Mouse (Mus musculus): ENCODE measurements at regions not wholly inside any gene's neighbourhood (a gene's known extent, or its start where the extent isn't known, plus 50 kb on each side); places are given as distances from the start of the nearest gene placed in this dataset.

DNA sequence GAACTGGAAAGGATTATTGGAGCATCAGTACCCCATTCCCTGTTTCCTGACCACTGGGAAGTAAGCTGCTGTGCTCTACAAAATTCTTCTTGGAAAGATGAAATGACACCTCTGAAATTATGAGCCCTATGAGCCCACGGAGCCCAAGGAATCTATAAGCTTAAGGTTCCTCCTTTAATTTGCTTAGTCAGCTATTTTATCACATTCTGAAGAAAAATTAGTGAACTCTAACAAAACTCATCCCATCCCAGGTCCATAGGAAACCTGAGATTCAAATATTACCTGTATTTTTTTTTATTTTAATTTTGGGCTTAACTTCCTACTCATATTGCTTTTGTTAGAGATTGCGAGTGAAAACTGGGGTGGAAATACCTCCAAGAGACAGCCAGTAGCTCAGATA, 194.5 kb upstream of the B3gat1 start:
- WGBS, result 83% methylated on average over 2 of the region's 2 CpGs
- no peak for ATAC-seq (ENCODE audit: insufficient read depth, low FRiP score)
- H3K27me3 ChIP-seq (ENCODE audit: control insufficient read depth, insufficient read depth, low read length), result no peaks in the 10 kb centered on the region
- H3K4me3 ChIP-seq (replicated peaks; ENCODE audit: low read length), result no peak overlapping the region
- H3K27ac ChIP-seq (ENCODE audit: low read length), result no peak overlapping the region
- no peaks in the 10 kb centered on the region for H3K36me3 ChIP-seq (ENCODE audit: control insufficient read depth, insufficient read depth, low read length)
- no peaks in the 10 kb centered on the region for H3K4me1 ChIP-seq (ENCODE audit: control insufficient read depth, insufficient read depth, low read length)
- no peaks in the 10 kb centered on the region for H3K9me3 ChIP-seq (replicated peaks; ENCODE audit: control insufficient read depth, low read length)
- no peak overlapping the region for H3K4me2 ChIP-seq (ENCODE audit: low read depth, low read length)
- H3K9ac ChIP-seq (ENCODE audit: low read length), result no peak overlapping the region

- H3K4me3 ChIP-seq (replicated peaks; ENCODE audit: low read length), result no peak overlapping the region
- H3K9me3 ChIP-seq (replicated peaks; ENCODE audit: control insufficient read depth, low read length), result no peaks in the 10 kb centered on the region
- H3K27me3 ChIP-seq (ENCODE audit: control insufficient read depth, insufficient read depth, low read length), result no peaks in the 10 kb centered on the region
- no peak for ATAC-seq (ENCODE audit: insufficient read depth, low FRiP score)
- no peak overlapping the region for H3K27ac ChIP-seq (ENCODE audit: low read length)
- H3K4me1 ChIP-seq (ENCODE audit: control insufficient read depth, insufficient read depth, low read length), result no peaks in the 10 kb centered on the region
- WGBS, result 44% methylated on average over 4 of the region's 4 CpGs
- H3K9ac ChIP-seq (ENCODE audit: low read length), result no peak overlapping the region
- no peak overlapping the region for H3K4me2 ChIP-seq (ENCODE audit: low read depth, low read length)
- H3K36me3 ChIP-seq (ENCODE audit: control insufficient read depth, insufficient read depth, low read length), result no peaks in the 10 kb centered on the region
Measured at GRCm38 (mm10) chr9:26548328-26548922, 185.1 kb upstream of the B3gat1 start.

DNA sequence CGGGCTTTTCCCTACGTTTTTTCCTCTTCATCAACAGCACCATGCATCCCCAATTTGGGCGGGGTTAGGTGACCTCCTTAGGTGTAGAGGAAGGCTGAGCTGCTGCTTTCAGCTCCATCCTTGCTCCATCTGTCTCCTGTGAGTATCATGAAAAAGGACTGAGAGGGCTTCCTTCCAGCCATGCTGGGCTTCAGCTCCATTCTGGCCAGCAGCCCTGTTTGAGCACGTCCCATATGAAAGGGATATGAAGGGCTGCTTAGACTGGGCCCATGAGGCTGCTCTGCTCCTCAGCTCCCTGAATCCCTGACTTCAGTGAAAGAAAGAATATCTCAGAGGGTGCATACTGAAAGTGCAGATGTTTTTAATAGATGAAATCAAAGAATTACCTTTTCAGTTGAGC, 184.4 kb upstream of the B3gat1 start:
- Histone ChIP-seq H3K9me3 (replicated peaks; ENCODE audit: control insufficient read depth, low read length) (no peaks in the 10 kb centered on the region), H3K27me3 (ENCODE audit: control insufficient read depth, insufficient read depth, low read length) (no peaks in the 10 kb centered on the region), H3K4me1 (ENCODE audit: control insufficient read depth, insufficient read depth, low read length) (no peaks in the 10 kb centered on the region), H3K36me3 (ENCODE audit: control insufficient read depth, insufficient read depth, low read length) (no peaks in the 10 kb centered on the region), H3K27ac (ENCODE audit: low read length) (no peak overlapping the region), H3K4me3 (replicated peaks; ENCODE audit: low read length) (no peak overlapping the region), H3K9ac (ENCODE audit: low read length) (no peak overlapping the region), H3K4me2 (ENCODE audit: low read depth, low read length) (no peak overlapping the region)
- WGBS, result 82% methylated on average over 4 of the region's 4 CpGs
- no peak for ATAC-seq (ENCODE audit: insufficient read depth, low FRiP score)

DNA sequence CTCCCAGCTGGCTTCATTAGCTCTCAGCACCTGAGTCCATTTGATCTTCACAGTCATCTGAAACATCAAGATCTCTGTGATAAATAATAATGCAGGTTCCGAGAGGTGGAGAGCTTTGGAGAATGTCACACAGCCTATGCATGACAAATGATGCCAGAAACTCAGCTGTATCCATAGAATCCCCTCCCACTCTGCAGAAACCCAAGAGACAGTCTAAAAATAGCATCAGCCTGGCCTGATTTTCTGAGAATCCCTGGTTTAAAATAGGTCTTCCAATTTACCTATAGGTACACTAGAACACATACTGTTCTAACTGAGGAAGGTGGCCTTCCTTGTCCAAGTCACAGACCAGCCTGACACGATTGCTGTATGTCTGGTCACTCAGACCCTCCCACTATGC, 184.0 kb upstream of the B3gat1 start:
- WGBS, result 58% methylated on average over 2 of the region's 2 CpGs
- no peak for ATAC-seq (ENCODE audit: insufficient read depth, low FRiP score)

DNA sequence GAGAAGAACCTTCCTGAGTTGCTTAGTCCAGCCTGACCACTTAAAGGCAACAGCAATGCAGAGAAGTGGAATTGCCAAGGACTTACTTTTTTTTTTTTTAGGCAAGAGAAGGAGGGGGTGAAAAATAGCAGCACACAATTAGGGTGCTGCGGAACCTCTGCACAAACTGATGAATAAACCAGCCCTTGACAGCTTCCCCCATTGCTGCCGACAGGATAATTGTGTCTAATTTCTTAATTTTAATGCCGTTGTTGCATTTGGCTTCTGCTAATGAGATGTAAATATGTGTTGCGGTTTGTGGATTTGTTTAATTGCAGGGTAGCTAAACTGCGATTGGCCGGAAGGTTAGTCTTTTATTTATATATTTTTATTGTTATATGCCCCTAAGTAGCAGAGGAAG, 157.5 kb upstream of the B3gat1 start:
- no peak overlapping the region for H3K9ac ChIP-seq (ENCODE audit: low read length)
- ATAC-seq (ENCODE audit: insufficient read depth, low FRiP score), result no peak
- H3K27ac ChIP-seq (ENCODE audit: low read length), result no peak overlapping the region
- no peaks in the 10 kb centered on the region for H3K9me3 ChIP-seq (replicated peaks; ENCODE audit: control insufficient read depth, low read length)
- H3K27me3 ChIP-seq (ENCODE audit: control insufficient read depth, insufficient read depth, low read length), result no peaks in the 10 kb centered on the region
- H3K4me1 ChIP-seq (ENCODE audit: control insufficient read depth, insufficient read depth, low read length), result no peaks in the 10 kb centered on the region
- H3K4me2 ChIP-seq (ENCODE audit: low read depth, low read length), result no peak overlapping the region
- 94% methylated on average over 6 of the region's 6 CpGs for WGBS
- H3K4me3 ChIP-seq (replicated peaks; ENCODE audit: low read length), result no peak overlapping the region
- no peaks in the 10 kb centered on the region for H3K36me3 ChIP-seq (ENCODE audit: control insufficient read depth, insufficient read depth, low read length)

More for the DNA sequence above, 184.0 kb upstream of the B3gat1 start:
- H3K9ac ChIP-seq (ENCODE audit: low read length), result no peak overlapping the region
- no peak overlapping the region for H3K4me2 ChIP-seq (ENCODE audit: low read depth, low read length)
- no peak overlapping the region for H3K27ac ChIP-seq (ENCODE audit: low read length)
- H3K36me3 ChIP-seq (ENCODE audit: control insufficient read depth, insufficient read depth, low read length), result no peaks in the 10 kb centered on the region
- no peaks in the 10 kb centered on the region for H3K27me3 ChIP-seq (ENCODE audit: control insufficient read depth, insufficient read depth, low read length)
- H3K9me3 ChIP-seq (replicated peaks; ENCODE audit: control insufficient read depth, low read length), result no peaks in the 10 kb centered on the region
- H3K4me1 ChIP-seq (ENCODE audit: control insufficient read depth, insufficient read depth, low read length), result no peaks in the 10 kb centered on the region
- H3K4me3 ChIP-seq (replicated peaks; ENCODE audit: low read length), result no peak overlapping the region

DNA sequence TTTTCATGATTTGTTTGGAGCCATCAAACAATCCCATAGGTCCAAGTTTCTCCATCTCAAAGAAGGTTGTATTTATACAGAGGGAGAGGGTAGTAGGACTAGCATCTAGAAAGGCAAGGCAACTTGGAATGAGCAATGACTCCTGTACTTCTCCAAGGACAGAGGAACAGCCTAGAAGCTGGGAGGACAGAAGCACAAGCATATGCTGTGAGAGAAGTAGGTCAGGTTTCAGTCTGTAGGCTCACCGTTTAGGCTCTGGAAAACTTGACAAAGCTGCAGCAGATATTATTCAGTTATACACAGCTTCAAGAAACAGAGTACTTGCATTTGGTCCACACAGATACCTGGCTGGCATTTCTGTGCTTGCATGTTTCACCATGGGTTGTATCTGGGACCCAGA, 131.5 kb upstream of the B3gat1 start:
- no peaks in the 10 kb centered on the region for H3K27me3 ChIP-seq (ENCODE audit: control insufficient read depth, insufficient read depth, low read length)
- no peak overlapping the region for H3K9ac ChIP-seq (ENCODE audit: low read length)
- WGBS, result 81% methylated on average over 1 of the region's 1 CpGs
- no peak overlapping the region for H3K4me3 ChIP-seq (replicated peaks; ENCODE audit: low read length)
- H3K27ac ChIP-seq (ENCODE audit: low read length), result no peak overlapping the region
- H3K4me1 ChIP-seq (ENCODE audit: control insufficient read depth, insufficient read depth, low read length), result no peaks in the 10 kb centered on the region
- ATAC-seq (ENCODE audit: insufficient read depth, low FRiP score), result no peak
- no peaks in the 10 kb centered on the region for H3K9me3 ChIP-seq (replicated peaks; ENCODE audit: control insufficient read depth, low read length)
- no peak overlapping the region for H3K4me2 ChIP-seq (ENCODE audit: low read depth, low read length)
- H3K36me3 ChIP-seq (ENCODE audit: control insufficient read depth, insufficient read depth, low read length), result no peaks in the 10 kb centered on the region

- no peak overlapping the region for H3K9ac ChIP-seq (ENCODE audit: low read length)
- H3K4me3 ChIP-seq (replicated peaks; ENCODE audit: low read length), result no peak overlapping the region
- ATAC-seq (ENCODE audit: insufficient read depth, low FRiP score), result no peak
- 75% methylated on average over 3 of the region's 3 CpGs for WGBS
- no peak overlapping the region for H3K4me2 ChIP-seq (ENCODE audit: low read depth, low read length)
- H3K4me1 ChIP-seq (ENCODE audit: control insufficient read depth, insufficient read depth, low read length), result no peaks in the 10 kb centered on the region
- no peaks in the 10 kb centered on the region for H3K9me3 ChIP-seq (replicated peaks; ENCODE audit: control insufficient read depth, low read length)
- no peak overlapping the region for H3K27ac ChIP-seq (ENCODE audit: low read length)
- H3K27me3 ChIP-seq (ENCODE audit: control insufficient read depth, insufficient read depth, low read length), result no peaks in the 10 kb centered on the region
- no peaks in the 10 kb centered on the region for H3K36me3 ChIP-seq (ENCODE audit: control insufficient read depth, insufficient read depth, low read length)
Measured at GRCm38 (mm10) chr9:26604552-26604951, 129.0 kb upstream of the B3gat1 start.

GRCm38 (mm10) chr9:26611711-26612437, 121.7 kb upstream of the B3gat1 start:
- Histone ChIP-seq H3K4me3 (replicated peaks; ENCODE audit: low read length) (no peak overlapping the region), H3K27ac (ENCODE audit: low read length) (no peak overlapping the region), H3K36me3 (ENCODE audit: control insufficient read depth, insufficient read depth, low read length) (no peaks in the 10 kb centered on the region), H3K4me1 (ENCODE audit: control insufficient read depth, insufficient read depth, low read length) (no peaks in the 10 kb centered on the region), H3K9ac (ENCODE audit: low read length) (no peak overlapping the region), H3K9me3 (replicated peaks; ENCODE audit: control insufficient read depth, low read length) (no peaks in the 10 kb centered on the region), H3K27me3 (ENCODE audit: control insufficient read depth, insufficient read depth, low read length) (no peaks in the 10 kb centered on the region), H3K4me2 (ENCODE audit: low read depth, low read length) (no peak overlapping the region)
- 63% methylated on average over 6 of the region's 6 CpGs for WGBS
- ATAC-seq (ENCODE audit: insufficient read depth, low FRiP score), result no peak

DNA sequence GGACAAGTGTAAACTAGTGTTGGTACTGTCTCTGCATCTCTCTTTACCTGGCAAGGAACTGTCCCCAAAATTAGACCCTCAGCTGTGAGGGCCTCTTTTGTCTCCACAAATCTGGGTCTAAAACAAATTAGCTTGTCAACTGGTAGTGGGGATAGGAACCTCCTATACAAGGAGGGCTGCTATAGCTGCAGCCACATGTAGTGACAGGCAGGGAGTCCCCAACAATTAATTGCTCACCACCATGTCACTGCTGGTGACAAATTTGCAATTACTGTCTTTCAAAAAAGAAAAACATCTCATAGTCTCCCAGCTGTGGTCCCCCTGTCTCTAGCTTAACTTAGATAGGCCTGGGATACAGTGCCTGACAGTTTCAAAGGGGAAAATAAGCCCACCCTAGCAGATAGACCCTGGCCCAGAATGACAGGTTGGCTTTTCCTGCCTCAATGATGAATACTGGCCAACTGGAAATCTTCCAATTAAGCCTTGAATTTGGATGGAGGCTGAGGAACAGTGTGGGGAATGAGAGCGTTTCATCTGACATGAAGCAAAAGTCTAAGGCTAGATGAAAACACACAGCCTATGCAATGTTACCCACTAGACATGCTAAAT, 110.6 kb upstream of the B3gat1 start:
- Histone ChIP-seq H3K27me3 (ENCODE audit: control insufficient read depth, insufficient read depth, low read length) (no peaks in the 10 kb centered on the region), H3K4me1 (ENCODE audit: control insufficient read depth, insufficient read depth, low read length) (no peaks in the 10 kb centered on the region), H3K9ac (ENCODE audit: low read length) (no peak overlapping the region), H3K4me3 (replicated peaks; ENCODE audit: low read length) (no peak overlapping the region), H3K36me3 (ENCODE audit: control insufficient read depth, insufficient read depth, low read length) (no peaks in the 10 kb centered on the region), H3K27ac (ENCODE audit: low read length) (no peak overlapping the region), H3K9me3 (replicated peaks; ENCODE audit: control insufficient read depth, low read length) (no peaks in the 10 kb centered on the region), H3K4me2 (ENCODE audit: low read depth, low read length) (no peak overlapping the region)
- ATAC-seq (ENCODE audit: insufficient read depth, low FRiP score), result no peak
- 81% methylated on average over 1 of the region's 1 CpGs for WGBS

Measured in stomach, embryonic 16.5 days (tissue).